Mouse (Mus musculus) CH12.LX (cell line): ENCODE measurements around the gene Alyref.

Experiments used
- CTCF ChIP-seq, 2 experiments: IDR thresholded peaks in 1 of 2; conservative IDR thresholded peaks in 1 of 2; 2 replicates each; pipeline ENCODE4 v1.5.1; 2011 to 2012; ENCODE audit warnings: low read depth in 2 of 2, low read length in 2 of 2, improper control_type of control experiment in 1 of 2, inconsistent platforms in 1 of 2, mild to moderate bottlenecking in 1 of 2, moderate library complexity in 1 of 2
- E2F4 ChIP-seq: IDR thresholded peaks from 2 replicates; pipeline ENCODE4 v1.6.1; 2011; ENCODE audit warnings: low read depth, low read length, improper control_type of control experiment; ENCODE audit not compliant: insufficient replicate concordance
- EP300 ChIP-seq: IDR thresholded peaks from 2 replicates; pipeline ENCODE4 v1.6.1; 2011; ENCODE audit warnings: low read length, improper control_type of control experiment
- MAFK ChIP-seq: IDR thresholded peaks from 2 replicates; pipeline ENCODE4 v1.6.1; 2011; ENCODE audit warnings: low read length, improper control_type of control experiment; ENCODE audit not compliant: insufficient replicate concordance
- MAX ChIP-seq: IDR thresholded peaks from 2 replicates; pipeline ENCODE4 v1.6.1; 2011; ENCODE audit warnings: low read length, improper control_type of control experiment
- NRF1 ChIP-seq: IDR thresholded peaks from 2 replicates; pipeline ENCODE4 v1.6.1; 2014; ENCODE audit warnings: low read depth, mild to moderate bottlenecking, inconsistent platforms, low read length, improper control_type of control experiment, moderate library complexity
- POLR2A ChIP-seq: IDR thresholded peaks from 2 replicates; pipeline ENCODE4 v1.6.1; 2011; ENCODE audit warnings: low read depth, mild to moderate bottlenecking, improper control_type of control experiment, low read length
- POLR2AphosphoS2 ChIP-seq: IDR thresholded peaks from 2 replicates; pipeline ENCODE4 v1.6.1; 2011; ENCODE audit warnings: low read depth, low read length, improper control_type of control experiment
- USF1 ChIP-seq: IDR thresholded peaks from 2 replicates; pipeline ENCODE4 v1.6.1; 2014; ENCODE audit warnings: low read depth, mild to moderate bottlenecking, inconsistent platforms, low read length, improper control_type of control experiment

DNA sequence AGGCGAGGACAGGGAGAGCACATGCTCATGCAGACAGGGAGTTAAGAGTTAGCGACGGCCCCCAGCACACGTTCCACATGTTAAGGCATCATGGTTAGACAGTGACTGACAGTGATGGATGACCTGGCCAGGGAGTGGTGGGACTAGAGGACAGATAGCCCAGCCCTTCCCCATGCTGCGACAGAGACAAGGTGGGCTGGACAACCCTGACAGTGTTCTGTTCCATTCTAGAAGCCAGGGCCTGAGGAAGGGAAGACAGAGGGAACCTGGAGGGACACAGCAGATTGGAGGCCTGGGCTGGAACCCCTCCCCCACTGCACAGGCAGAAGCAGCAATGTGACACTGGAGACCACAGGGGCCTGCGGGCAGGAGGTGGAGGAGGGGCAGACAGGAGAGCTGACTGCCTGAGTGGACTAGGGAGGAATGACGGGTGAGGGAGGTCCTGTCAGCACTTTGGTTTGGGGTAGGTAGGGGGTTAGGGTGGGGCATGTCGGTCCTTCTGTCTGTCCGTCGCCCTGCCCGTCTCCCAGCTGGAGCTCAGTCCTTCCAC, 19.4 kb downstream of the Alyref start:
- TF ChIP-seq CTCF (conservative IDR thresholded peaks at IDR 0.05 in 1 of 2, IDR thresholded peaks at IDR 0.05 in 1 of 2; ENCODE audit: low read depth in 2 of 2, low read length in 2 of 2) (no peak), USF1 (no peak), EP300 (no peak), POLR2AphosphoS2 (no peak), MAFK (no peak), POLR2A (no peak), E2F4 (no peak), MAX (no peak), NRF1 (no peak)
